Mouse (Mus musculus) testis, adult 2 months (tissue): ENCODE results near the gene Sft2d1.

ENCODE experiments used
- CTCF ChIP-seq: fragments of 200-500 bp; IDR thresholded peaks from 2 replicates; pipeline ENCODE4 v1.5.1; 2012; ENCODE audit warnings: low read depth, mild to moderate bottlenecking, inconsistent platforms, low read length, moderate library complexity; ENCODE audit not compliant: control insufficient read depth, insufficient read depth, insufficient replicate concordance
- POLR2A ChIP-seq: fragments of 200-500 bp; IDR thresholded peaks from 2 replicates; pipeline ENCODE4 v1.6.1; 2012; ENCODE audit warnings: low read depth, mild to moderate bottlenecking, inconsistent platforms, low read length, moderate library complexity; ENCODE audit not compliant: control insufficient read depth

- no peak for TF ChIP-seq CTCF
- TF ChIP-seq POLR2A = peak; percentile 8; the same call in 1 of the 2 replicates
Measured at GRCm38 (mm10) chr17:8282821-8283525, 27.9 kb upstream of the Sft2d1 start, which contains the start of gene Mpc1.
